Mouse (Mus musculus) T-helper 2 cell (primary cell): Measurements from ENCODE around the gene AC141477.1.

Experiments used
- in situ Hi-C: fragments of 300-600 bp; cut with MboI, MseI; formaldehyde crosslinking; loops from one replicate; pipeline ENCODE4 v1.15.1; 2025; ENCODE audit warnings: high pct_unique_total_duplicates

Gene AC141477.1

GRCm38 (mm10) chr10:76440281-76440680, at the start of gene AC141477.1:
Gene AC141477.1 (minus strand): TSS chr10:76440444.
- in situ Hi-C loops: no loop called here

- in situ Hi-C loops: no loop called here
Measured at GRCm38 (mm10) chr10:76489205-76489604, 49.0 kb upstream of the AC141477.1 start.

GRCm38 (mm10) chr10:76488265-76488664, 48.0 kb upstream of the AC141477.1 start:
- in situ Hi-C loops: no loop called here

- in situ Hi-C loops: no loop called here
Measured at GRCm38 (mm10) chr10:76486302-76486701, 46.1 kb upstream of the AC141477.1 start.

- in situ Hi-C loops: no loop called here
Measured at GRCm38 (mm10) chr10:76481480-76481879, 41.2 kb upstream of the AC141477.1 start.

GRCm38 (mm10) chr10:76480851-76481250, 40.6 kb upstream of the AC141477.1 start:
- in situ Hi-C loops: no loop called here

- in situ Hi-C loops: loop anchor here (25.0 kb wide), 1 partner anchor 264 kb away; the partner anchor contains the start of gene Col6a1
Measured at GRCm38 (mm10) chr10:76473759-76474158, 33.5 kb upstream of the AC141477.1 start.

- in situ Hi-C loops: loop anchor here (25.0 kb wide), 1 partner anchor 269 kb away; the partner anchor contains the start of gene Col6a1
Measured at GRCm38 (mm10) chr10:76468203-76469162, 28.2 kb upstream of the AC141477.1 start, which contains the start of the genes Mcm3ap and Ybey. Gene Mcm3ap (plus strand): TSS chr10:76468927. Gene Ybey (minus strand): TSS chr10:76469114.

GRCm38 (mm10) chr10:76462721-76463120, 22.5 kb upstream of the AC141477.1 start:
- in situ Hi-C loops: loop anchor here (5.0 to 25.0 kb wide), 2 partner anchors 35 to 275 kb away; partner anchors contain the start of gene Col6a1

- in situ Hi-C loops: loop anchor here (5.0 to 25.0 kb wide), 2 partner anchors 35 to 275 kb away; partner anchors contain the start of gene Col6a1
Measured at GRCm38 (mm10) chr10:76462312-76462711, 22.1 kb upstream of the AC141477.1 start.

- in situ Hi-C loops: loop anchor here (5.0 to 25.0 kb wide), 2 partner anchors 34 to 276 kb away; partner anchors contain the start of gene Col6a1
Measured at GRCm38 (mm10) chr10:76461255-76461654, 21.0 kb upstream of the AC141477.1 start.

- in situ Hi-C loops: loop anchor here (25.0 kb wide), 1 partner anchor 282 kb away; the partner anchor contains the start of gene Col6a1
Measured at GRCm38 (mm10) chr10:76455289-76455688, 15.0 kb upstream of the AC141477.1 start.

GRCm38 (mm10) chr10:76448851-76449250, 8.6 kb upstream of the AC141477.1 start, which contains the start of gene 2610028H24Rik:
Gene 2610028H24Rik (plus strand): TSS chr10:76449081.
- in situ Hi-C loops: no loop called here

GRCm38 (mm10) chr10:76447406-76448229, 7.4 kb upstream of the AC141477.1 start:
- in situ Hi-C loops: no loop called here

GRCm38 (mm10) chr10:76445996-76446681, 5.9 kb upstream of the AC141477.1 start:
- in situ Hi-C loops: no loop called here

- in situ Hi-C loops: no loop called here
Measured at GRCm38 (mm10) chr10:76442178-76443088, 2.2 kb upstream of the AC141477.1 start, which contains the start of gene Pcnt. Gene Pcnt (minus strand): TSS chr10:76442786.

- in situ Hi-C loops: no loop called here
Measured at GRCm38 (mm10) chr10:76439107-76439890, 945 bp downstream of the AC141477.1 start.

GRCm38 (mm10) chr10:76433925-76434324, 6.3 kb downstream of the AC141477.1 start:
- in situ Hi-C loops: no loop called here

- in situ Hi-C loops: loop anchor here (5.0 kb wide), 1 partner anchor 37 kb away; no protein-coding TSS in a partner anchor
Measured at GRCm38 (mm10) chr10:76425674-76426073, 14.6 kb downstream of the AC141477.1 start.
